ENCODE assay signal across 23 mouse cellular contexts in the genomic region with DNA sequence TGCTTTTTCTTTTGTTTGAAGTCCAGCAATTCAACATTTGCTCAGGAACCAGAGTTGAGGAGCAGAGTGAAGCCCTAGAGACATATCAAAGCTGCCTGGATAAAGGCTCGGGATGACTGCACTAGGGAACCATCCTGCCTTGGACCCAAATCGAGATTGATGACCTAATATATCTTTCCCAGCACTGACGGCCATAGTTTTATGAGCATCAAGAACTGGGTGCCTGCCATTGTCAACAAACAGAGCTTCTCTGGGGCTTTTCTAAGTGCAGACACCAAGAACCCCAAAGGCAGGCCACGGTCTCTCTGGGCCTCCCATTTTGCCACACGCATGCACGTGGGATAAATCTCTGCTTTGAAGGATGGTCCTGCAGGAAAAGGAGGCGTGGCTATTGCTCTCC.
DNase-seq lines count a peak whose midpoint lies in the region; ATAC-seq and TF ChIP-seq lines count a peak whose summit lies in the region.
"Had no signal": no experiment of that assay in that cellular context is flagged by ENCODE, and none has a peak within 500 bp of the region (broad histone marks: within the 10 kb centered on the region; RNA-seq: fewer than 3 reads in every experiment).

No protein-coding gene starts in this region.

- no peak for ATAC-seq in midbrain, embryonic 14.5 days (ENCODE audit: low FRiP score, low TSS enrichment)
- ATAC-seq: activated CD4-positive, CD25-positive, alpha-beta regulatory T cell, adult 4 months; CD4-positive, CD25-positive, alpha-beta regulatory T cell, adult 4 months; forebrain, embryonic 14.5 days; lung, postnatal 0 days; midbrain, embryonic 15.5 days had no signal

- no peak for TF ChIP-seq POLR2A in embryonic fibroblast, embryonic 13.5 days (IDR thresholded peaks at IDR 0.05; ENCODE audit: low read depth, low read length)

- H3K4me2 ChIP-seq in midbrain, embryonic 14.5 days (ENCODE audit: low read length), result no peak overlapping the region
- H3K4me2 ChIP-seq: heart, embryonic 15.5 days; limb, embryonic 12.5 days; midbrain, embryonic 15.5 days; neural tube, embryonic 15.5 days had no signal

- intact Hi-C loops in heart, postnatal 25 days (cut with DNase I), result no loop called here

- no peaks in the 10 kb centered on the region for H3K36me3 ChIP-seq in midbrain, embryonic 14.5 days (ENCODE audit: control insufficient read depth, insufficient read depth, low read length)
- H3K36me3 ChIP-seq: heart, embryonic 15.5 days; limb, embryonic 12.5 days; midbrain, embryonic 15.5 days; neural tube, embryonic 15.5 days had no signal

- no peak overlapping the region for H3K4me3 ChIP-seq in embryonic fibroblast, embryonic 13.5 days (ENCODE audit: insufficient read depth, low read length)
- H3K4me3 ChIP-seq in midbrain, embryonic 14.5 days (replicated peaks; ENCODE audit: low read depth, low read length), result no peak overlapping the region
- H3K4me3 ChIP-seq: erythroblast, embryonic 14.5 days; heart, embryonic 15.5 days; limb, embryonic 12.5 days; megakaryocyte, embryonic 14.5 days; midbrain, embryonic 15.5 days; neural tube, embryonic 15.5 days had no signal

- TF ChIP-seq CTCF in embryonic fibroblast, embryonic 13.5 days (IDR thresholded peaks at IDR 0.05; ENCODE audit: borderline replicate concordance, insufficient read depth, low read length), result no peak

- peaks cover 12% of the 10 kb centered on the region for H3K4me1 ChIP-seq in embryonic fibroblast, embryonic 13.5 days (ENCODE audit: control insufficient read depth, insufficient read depth, low read length)
- H3K4me1 ChIP-seq in midbrain, embryonic 14.5 days (ENCODE audit: control insufficient read depth, insufficient read depth, low read length), result no peaks in the 10 kb centered on the region
- H3K4me1 ChIP-seq: megakaryocyte, embryonic 14.5 days; midbrain, embryonic 15.5 days; neural tube, embryonic 15.5 days had no signal

- 0 out of 2 replicates have a peak overlapping the region, but pooled peaks have one; percentile 1 for H3K27ac ChIP-seq in embryonic fibroblast, embryonic 13.5 days (ENCODE audit: insufficient read depth, low read length)
- no peak overlapping the region for H3K27ac ChIP-seq in midbrain, embryonic 14.5 days (replicated peaks; ENCODE audit: low read depth, low read length)
- H3K27ac ChIP-seq: heart, embryonic 15.5 days; limb, embryonic 12.5 days; liver, embryonic 14.5 days; midbrain, embryonic 15.5 days; neural tube, embryonic 15.5 days had no signal

- WGBS in midbrain, embryonic 14.5 days, result 84% methylated on average over 7 of the region's 7 CpGs

- no peak overlapping the region for H3K9ac ChIP-seq in midbrain, embryonic 14.5 days (replicated peaks; ENCODE audit: low read length)
- H3K9ac ChIP-seq: heart, embryonic 15.5 days; limb, embryonic 12.5 days; liver, embryonic 14.5 days; midbrain, embryonic 15.5 days; neural tube, embryonic 15.5 days had no signal

- no peaks in the 10 kb centered on the region for H3K9me3 ChIP-seq in midbrain, embryonic 14.5 days (ENCODE audit: control insufficient read depth, low read length)
- H3K9me3 ChIP-seq: heart, embryonic 15.5 days; limb, embryonic 12.5 days; megakaryocyte, embryonic 14.5 days; midbrain, embryonic 15.5 days; neural tube, embryonic 15.5 days had no signal

- no peaks in the 10 kb centered on the region for H3K27me3 ChIP-seq in midbrain, embryonic 14.5 days (ENCODE audit: control insufficient read depth, insufficient read depth, low read length)
- H3K27me3 ChIP-seq: heart, embryonic 15.5 days; limb, embryonic 12.5 days; megakaryocyte, embryonic 14.5 days; midbrain, embryonic 15.5 days; neural tube, embryonic 15.5 days had no signal

- peak; percentile 43 for DNase-seq in heart, postnatal 4 days
- no peak for DNase-seq in heart, postnatal 25 days (ENCODE audit: low spot score)
- peak; percentile 30 to 56 for DNase-seq in kidney, postnatal 4 days
- DNase-seq in kidney, adult 9 months, result no peak
- peak; percentile 64 for DNase-seq in 3T3-L1 (ENCODE audit: low read depth, low spot score)
- DNase-seq in midbrain, embryonic 14.5 days, result no peak
- DNase-seq: adrenal gland, postnatal 10 days; cerebellum, adult 9-11 months; right cerebral cortex, postnatal 14 days; thymus, adult 18-20 months; thymus, postnatal 4 days had no signal

Comparison
In these comparisons a context has a peak if more than half of its experiments do, and no peak if none do; other contexts are left out.
1. DNase-seq: peak in heart, postnatal 4 days (single experiment), kidney, postnatal 4 days (2 of 2) and 3T3-L1 (single experiment); none in heart, postnatal 25 days (single experiment), kidney, adult 9 months (single experiment) and midbrain, embryonic 14.5 days (single experiment).